Mouse (Mus musculus): ENCODE results near the gene Uap1.

The Uap1 gene

GRCm38 (mm10) chr1:170164913-170165312 is 9.8 kb downstream of the Uap1 start:
- DNase-seq (ENCODE audit: low spot score in 2 of 2), result no peak

- no peak for DNase-seq (ENCODE audit: low spot score in 2 of 2)
Observed at GRCm38 (mm10) chr1:170164053-170164614, 10.6 kb downstream of the Uap1 start.

- DNase-seq (ENCODE audit: low spot score in 2 of 2), result no peak
Observed at GRCm38 (mm10) chr1:170163398-170163943, 11.3 kb downstream of the Uap1 start.

GRCm38 (mm10) chr1:170161852-170162251 is 12.9 kb downstream of the Uap1 start:
- DNase-seq (ENCODE audit: low spot score in 2 of 2), result peak; percentile 62 to 75

GRCm38 (mm10) chr1:170160397-170160938 is 14.3 kb downstream of the Uap1 start:
- peak; percentile 33 to 74 for DNase-seq (ENCODE audit: low spot score in 2 of 2)

- DNase-seq (ENCODE audit: low spot score in 2 of 2), result no peak
Observed at GRCm38 (mm10) chr1:170159707-170160106, 15.1 kb downstream of the Uap1 start.

- no peak for DNase-seq (ENCODE audit: low spot score in 2 of 2)
Observed at GRCm38 (mm10) chr1:170155761-170156160, 19.0 kb downstream of the Uap1 start.

- DNase-seq (ENCODE audit: low spot score in 2 of 2), result no peak
Observed at GRCm38 (mm10) chr1:170155298-170155697, 19.5 kb downstream of the Uap1 start.

GRCm38 (mm10) chr1:170153986-170154385 is 20.8 kb downstream of the Uap1 start:
- DNase-seq (ENCODE audit: low spot score in 2 of 2), result no peak

GRCm38 (mm10) chr1:170152552-170152951 is 22.2 kb downstream of the Uap1 start:
- no peak for DNase-seq (ENCODE audit: low spot score in 2 of 2)

GRCm38 (mm10) chr1:170150870-170151269 is 23.9 kb downstream of the Uap1 start:
- DNase-seq (ENCODE audit: low spot score in 2 of 2), result no peak

GRCm38 (mm10) chr1:170149756-170150155 is 25.0 kb downstream of the Uap1 start:
- no peak for DNase-seq (ENCODE audit: low spot score in 2 of 2)

GRCm38 (mm10) chr1:170148536-170148935 is 26.2 kb downstream of the Uap1 start:
- no peak for DNase-seq (ENCODE audit: low spot score in 2 of 2)

- DNase-seq (ENCODE audit: low spot score in 2 of 2), result no peak
Observed at GRCm38 (mm10) chr1:170147651-170148448, 26.9 kb downstream of the Uap1 start.

- DNase-seq (ENCODE audit: low spot score in 2 of 2), result no peak
Observed at GRCm38 (mm10) chr1:170145606-170146005, 29.2 kb downstream of the Uap1 start.

- DNase-seq (ENCODE audit: low spot score in 2 of 2), result no peak
Observed at GRCm38 (mm10) chr1:170142256-170142871, 32.4 kb downstream of the Uap1 start.

GRCm38 (mm10) chr1:170141626-170142025 is 33.1 kb downstream of the Uap1 start:
- DNase-seq (ENCODE audit: low spot score in 2 of 2), result no peak

GRCm38 (mm10) chr1:170136351-170137009 is 38.3 kb downstream of the Uap1 start:
- peak; percentile 73 to 85 for DNase-seq (ENCODE audit: low spot score in 2 of 2)

- no peak for DNase-seq (ENCODE audit: low spot score in 2 of 2)
Observed at GRCm38 (mm10) chr1:170134264-170134663, 40.5 kb downstream of the Uap1 start.

GRCm38 (mm10) chr1:170130962-170131361 is 43.8 kb downstream of the Uap1 start:
- DNase-seq (ENCODE audit: low spot score in 2 of 2), result no peak

- no peak for DNase-seq (ENCODE audit: low spot score in 2 of 2)
Observed at GRCm38 (mm10) chr1:170124644-170125043, 50.1 kb downstream of the Uap1 start.

GRCm38 (mm10) chr1:170113616-170114015 is 61.1 kb downstream of the Uap1 start:
- no peak for DNase-seq (ENCODE audit: low spot score in 2 of 2)
